Mouse (Mus musculus) right cerebral cortex, postnatal 14 days (tissue): ENCODE measurements around the gene Tmem18.
A peak's percentile ranks its signal among the peaks of the same experiment; 100 is the strongest.

Experiments used
- DNase-seq: peaks from one replicate; pipeline ENCODE4 v3.0.0; 2022

Tmem18 gene

DNA sequence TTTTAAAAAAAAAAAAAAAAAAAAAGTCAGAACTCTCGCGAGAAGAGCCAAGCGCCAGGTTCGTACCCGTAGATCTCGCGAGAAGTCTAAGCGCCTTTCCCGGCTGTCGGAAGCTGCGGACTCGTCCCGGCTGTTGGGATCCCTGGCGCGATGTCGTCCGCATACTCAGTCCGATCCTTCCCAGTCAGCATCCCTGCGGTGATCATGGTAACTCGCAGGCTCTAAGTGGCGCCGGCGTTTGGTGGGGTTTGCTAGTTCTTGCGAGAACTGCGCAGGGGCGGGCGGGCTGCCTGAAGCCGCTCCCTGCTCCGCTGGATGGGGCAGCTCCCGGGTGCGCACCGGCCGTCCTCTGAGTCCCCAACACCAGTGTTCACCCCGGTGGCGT, at the start of gene Tmem18:
Gene Tmem18 (plus strand): TSS at position 71 of the 385 bp plus-strand sequence.
- DNase-seq, result peak; percentile 83

DNA sequence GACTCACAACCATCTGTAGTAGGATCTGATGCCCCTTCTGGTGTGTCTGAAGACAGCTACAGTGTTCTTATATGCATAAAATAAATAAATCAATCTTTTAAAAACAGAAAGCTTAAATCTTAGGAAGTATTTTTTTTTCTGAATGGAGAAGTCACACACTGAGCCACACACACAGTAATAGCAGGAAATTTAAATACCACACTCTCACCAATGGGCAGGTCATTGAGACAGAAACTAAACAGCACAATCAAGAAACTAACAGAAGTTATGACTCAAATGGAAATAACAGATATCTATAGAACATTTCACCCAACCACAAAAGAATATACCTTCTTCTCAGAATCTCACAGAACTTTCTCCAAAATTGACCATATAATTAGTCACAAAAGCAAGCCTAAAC, 26.9 kb upstream of the Tmem18 start:
- DNase-seq, result no peak

DNA sequence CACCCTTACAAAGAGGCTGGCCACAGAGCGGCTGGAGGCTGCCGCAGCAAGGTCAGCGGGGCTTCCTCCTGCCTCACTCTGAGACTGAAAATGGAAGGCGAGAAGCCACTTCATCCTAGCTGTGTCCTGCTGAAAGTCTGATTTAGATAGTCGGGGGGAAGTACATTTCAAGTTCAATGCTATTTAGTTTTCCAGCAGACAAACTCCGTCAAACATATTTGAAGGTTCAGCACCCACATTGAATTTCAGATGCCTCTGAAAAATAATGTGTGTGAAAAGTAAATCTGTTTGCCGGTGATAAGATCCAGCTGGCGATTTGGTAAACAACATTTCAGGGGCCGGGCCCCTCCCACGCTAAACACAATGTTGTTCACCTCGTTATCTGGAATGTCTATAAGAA, 22.8 kb upstream of the Tmem18 start:
- no peak for DNase-seq

DNA sequence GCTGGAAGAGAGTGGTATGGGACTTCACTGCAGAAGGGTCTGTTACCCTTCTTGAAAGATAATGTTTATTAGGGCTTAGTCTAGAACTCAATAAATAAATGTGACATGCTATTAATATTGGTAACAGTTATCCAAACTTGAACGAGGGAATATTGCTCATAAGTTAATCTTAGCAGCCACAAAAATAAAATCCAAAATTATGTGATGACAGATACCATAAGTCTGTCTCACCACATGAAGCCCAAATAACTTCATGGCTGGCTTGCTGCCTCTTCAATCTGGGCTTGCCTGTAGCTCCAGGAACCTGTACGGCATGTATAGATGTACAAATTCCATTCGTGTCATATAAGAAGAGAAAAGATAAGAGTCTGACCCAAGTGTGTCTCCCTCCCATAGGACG, 12.2 kb upstream of the Tmem18 start:
- no peak for DNase-seq

DNA sequence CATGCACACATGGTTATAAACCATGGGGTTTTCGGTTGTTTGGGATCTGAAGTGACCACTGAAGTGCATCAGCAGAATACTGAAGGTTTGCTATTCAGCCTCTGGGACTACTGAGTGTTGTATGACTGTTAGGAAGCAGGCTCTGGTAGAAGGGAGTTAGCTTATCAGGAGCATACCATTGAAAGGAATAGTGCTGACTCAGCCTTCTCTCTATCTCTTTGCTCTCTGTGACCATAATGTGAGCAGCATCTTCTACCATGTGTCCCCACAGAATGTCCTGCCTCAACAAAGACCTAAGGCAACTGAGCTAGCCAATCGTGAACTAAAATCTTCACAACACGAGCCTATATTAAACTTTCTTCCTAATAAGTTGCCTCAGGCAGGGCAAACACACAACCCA, 8.3 kb upstream of the Tmem18 start:
- no peak for DNase-seq

DNA sequence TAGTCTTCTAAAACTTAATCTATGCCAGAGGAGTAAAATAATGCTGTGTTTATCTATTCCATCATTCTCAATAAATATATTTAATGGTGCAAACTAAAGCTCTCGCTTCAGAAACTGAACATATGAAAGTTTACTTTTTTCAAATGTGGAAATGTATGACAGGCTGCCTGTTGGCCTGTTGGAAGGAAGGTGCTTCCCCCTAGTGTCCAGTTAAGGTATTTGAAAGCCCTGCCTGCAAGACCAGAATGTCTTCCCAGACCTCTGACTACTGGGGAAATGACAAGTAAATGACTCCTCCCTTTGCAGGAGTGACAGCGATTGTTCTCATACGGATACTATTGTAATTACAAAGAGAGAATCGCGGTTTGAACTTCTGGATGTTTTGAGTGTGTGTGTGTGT, 6.2 kb upstream of the Tmem18 start:
- DNase-seq, result peak; percentile 63

DNA sequence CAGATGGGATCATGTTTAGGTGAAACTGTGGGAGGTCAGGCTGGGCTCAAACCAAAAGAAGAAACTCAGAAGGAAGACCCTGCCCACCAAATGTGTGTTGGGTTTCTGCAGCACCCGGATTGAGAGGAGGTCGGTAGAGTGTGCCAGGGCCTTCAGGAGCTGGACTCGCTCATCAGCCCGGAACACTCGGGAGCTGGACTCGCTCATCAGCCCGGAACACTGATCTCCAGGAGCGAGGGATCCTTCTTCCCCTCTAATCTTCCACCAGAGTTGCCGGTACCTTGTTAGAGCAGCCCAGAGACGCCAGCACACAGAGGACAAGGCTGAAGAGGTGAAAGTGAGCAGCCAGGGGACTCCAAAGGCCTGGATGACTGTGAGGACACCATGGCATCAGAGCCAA, 2.9 kb upstream of the Tmem18 start:
- DNase-seq, result no peak

DNA sequence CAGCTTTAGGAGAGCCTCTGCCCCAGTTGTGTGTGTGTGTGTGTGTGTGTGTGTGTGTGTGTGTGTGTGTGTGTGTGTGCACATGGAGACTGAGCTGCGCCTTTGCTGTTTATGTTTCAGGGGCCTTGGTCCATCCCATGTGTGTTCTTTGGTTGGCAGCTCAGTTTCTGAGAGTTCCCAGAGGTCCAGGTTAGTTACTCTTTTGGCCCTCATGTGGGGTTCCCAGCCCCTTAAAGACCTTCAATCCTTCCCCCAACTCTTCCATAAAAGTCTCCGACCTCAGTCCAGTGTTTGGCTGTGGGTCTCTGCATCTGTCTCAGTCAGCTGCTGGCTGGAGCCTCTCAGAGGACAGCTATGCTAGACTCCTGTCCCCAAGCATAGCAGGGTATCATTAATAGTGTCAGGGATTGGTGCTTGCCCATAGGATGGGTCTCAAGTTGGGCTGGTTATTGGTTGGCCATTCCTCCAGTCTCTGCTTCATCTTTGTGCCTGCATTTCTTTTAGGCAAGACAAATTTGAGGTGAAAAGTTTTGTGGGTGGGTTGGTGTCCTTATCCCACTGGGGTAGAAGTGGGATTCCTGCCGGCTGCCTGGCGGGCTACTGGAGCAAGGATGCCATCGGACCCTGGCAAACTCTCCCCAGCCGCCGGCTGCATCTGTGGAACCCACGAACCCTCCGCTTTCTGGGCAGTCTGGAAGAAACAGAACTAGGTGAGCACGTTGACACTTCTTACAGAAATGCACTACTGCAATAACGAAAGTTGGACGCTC, 455 bp upstream of the Tmem18 start:
- peak; percentile 16 for DNase-seq

DNA sequence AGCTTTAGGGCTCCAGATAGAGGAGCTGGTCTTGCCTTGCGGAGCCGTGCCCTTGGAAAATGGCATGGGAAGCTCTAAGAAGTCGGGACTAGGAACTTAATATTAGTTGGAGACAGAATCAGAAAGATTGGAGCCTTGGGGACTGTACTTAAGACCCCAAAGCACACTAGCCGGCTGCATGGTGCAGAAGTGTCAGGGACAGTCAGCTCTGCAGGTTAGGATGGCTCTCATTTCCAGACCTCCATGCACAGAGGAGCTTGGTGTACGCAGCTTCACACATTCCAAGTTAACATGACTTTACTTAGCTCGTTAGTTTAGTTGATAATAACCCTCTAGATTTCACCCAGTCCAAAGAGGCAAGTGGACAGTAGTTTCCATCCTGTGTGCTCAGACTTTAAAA, 637 bp downstream of the Tmem18 start:
- DNase-seq, result no peak

DNA sequence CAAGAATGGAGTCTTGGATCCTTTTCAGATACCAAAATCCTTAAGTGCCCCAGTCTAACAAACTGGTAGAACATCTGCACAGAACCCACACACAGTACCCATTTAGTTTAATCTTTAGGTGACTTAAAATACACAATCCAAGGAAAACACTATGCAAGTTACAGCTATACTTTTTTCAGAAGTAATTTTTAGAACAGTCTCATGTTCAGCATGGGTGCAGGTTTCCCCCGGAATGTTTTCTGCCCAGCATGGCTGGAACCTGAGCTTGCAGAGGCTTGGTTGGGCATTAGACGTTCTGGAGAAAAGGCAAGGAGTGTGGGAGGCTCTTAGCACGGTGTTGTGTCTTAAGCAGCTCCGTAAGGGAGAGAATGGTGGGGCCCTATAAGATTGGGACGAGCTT, 7.6 kb downstream of the Tmem18 start:
- no peak for DNase-seq

DNA sequence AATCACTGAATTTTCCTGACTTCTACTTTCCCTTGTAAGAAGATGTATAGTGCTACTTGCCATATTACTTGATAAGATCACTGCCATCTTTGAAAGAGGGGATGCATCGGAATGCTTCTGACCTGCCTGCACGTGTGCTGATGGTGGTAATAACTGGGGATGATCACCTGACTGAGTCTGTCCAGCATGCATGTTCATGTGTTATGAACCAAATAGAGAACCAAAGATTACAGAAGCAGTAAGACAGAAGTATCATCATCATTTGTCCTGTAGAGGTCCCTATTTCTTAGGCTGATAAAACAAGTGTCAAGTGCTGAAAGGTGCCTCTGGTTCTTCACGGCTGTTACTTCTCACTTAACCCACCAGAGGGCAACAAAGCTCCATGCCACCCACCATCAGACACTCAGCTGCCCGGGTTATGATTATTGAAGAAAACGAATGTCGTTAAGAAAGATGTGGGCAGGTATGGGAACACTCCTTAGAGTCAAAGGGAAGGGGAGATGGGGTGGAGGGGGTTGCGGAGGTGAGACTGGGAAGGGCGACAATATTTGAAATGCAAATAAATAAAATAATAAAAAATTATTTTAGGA, 12.7 kb downstream of the Tmem18 start:
- DNase-seq, result peak; percentile 29

DNA sequence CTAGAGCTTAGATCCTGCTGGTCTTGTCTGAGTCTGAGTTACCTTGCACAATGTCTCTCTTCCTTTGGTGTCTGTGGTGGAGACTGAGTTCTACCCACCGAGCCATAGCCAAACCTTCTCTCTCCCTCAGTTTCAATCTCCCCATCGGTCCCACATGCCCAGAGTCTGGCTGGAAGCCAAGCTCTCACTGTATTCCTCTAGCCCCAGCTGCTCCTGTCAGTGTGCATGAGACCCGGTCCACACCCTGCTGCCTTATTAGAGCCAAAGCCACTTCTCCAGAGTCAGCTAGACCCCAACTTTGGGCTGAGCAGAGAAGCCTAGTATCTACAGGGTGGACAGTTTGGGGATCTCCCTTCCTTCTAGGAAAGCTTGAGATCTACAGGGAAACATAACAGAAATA, 14.7 kb downstream of the Tmem18 start:
- no peak for DNase-seq

DNA sequence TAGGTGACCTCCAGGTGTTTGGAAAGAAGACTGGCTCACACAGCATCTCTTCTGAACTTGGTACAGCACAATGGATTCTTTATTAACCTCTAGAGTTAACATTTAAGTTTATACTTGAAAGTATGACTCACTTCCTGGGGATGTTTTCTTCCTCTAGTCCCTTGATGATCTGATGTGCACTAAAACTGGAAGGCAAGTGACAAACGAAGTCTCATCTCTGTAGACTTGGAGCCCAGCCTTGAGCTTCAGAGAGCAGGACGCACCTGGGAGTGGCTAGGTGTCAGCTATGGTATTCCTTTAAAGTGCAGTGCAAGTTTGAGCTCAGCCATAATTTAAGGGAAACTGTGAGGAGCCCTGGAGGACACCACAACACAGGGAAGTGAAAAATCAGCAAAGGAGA, 15.2 kb downstream of the Tmem18 start:
- DNase-seq, result no peak

DNA sequence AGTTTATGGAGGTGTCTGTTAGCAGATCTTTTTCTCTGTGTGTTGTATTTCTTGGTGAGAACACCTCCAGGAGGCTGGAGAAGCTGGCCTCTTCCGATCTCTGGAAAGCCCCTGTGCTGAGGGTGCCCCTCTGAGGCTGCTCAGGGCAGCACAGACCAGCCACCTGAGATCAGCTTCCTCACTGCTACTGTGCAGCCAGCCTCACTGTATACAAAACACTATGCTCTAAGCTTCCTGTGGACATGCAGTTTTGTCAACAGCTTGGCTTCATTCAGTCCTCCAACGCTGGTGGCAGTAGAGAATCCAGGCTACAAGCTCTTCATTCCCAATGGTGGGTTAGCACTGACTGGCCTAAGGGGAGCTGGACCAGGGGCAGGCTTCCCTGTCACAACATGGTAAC, 15.8 kb downstream of the Tmem18 start:
- DNase-seq, result no peak

DNA sequence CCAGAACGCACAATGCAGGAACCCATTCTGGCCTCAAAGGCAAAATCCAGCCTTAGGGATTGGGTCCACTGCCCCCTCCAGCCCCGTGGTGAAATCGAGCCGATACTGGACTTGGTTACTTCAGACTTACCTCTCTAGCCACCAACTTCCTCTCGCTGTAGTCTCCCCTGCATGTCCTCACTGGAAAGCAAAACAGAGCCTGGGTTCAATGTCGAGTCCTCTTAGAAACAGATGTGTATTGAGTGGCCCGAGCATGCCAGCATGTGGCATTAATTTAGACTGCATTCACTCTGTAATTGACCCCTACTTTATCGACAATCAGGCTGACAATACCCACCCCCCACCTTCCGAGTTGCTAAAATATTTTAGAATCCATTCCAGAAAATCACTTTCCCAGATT, 19.8 kb downstream of the Tmem18 start:
- no peak for DNase-seq

DNA sequence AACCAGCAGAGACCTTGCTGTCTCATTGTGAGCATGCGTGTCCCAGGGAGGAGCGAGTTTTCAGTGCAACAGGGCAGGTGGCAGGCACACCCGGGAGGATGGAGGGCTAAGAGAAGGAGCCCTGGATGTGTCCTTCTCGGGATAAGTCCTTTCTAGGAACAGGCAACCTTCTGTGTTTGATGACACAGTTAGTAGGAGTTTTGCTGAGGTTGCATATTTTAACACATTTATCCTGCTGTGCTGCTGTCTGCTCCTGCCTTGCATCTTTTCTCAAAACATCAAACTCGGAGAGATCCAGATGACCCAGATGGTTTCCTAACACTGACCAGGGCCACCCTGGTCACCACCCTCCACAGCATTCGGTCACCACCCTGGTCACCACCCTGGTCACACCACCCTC, 20.6 kb downstream of the Tmem18 start:
- DNase-seq, result no peak

DNA sequence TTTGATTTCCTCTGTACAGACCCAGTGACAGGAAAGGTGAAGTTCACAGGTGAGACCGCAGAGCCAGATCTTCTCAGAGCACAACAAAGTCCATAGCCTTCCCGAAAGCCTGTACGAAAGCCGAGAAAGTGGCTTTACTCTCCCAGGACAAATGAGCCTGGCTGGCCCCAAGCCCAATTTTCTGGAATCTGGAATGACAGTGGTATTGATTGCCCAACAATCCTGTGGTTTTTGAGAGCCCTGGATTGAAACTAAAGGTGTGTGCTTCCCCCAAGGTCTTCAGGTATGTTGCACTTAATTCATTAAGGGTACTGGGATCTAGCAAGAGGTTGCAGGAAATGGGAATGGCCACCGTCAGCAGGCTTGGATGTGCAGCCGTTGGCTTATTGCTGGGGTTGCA, 21.7 kb downstream of the Tmem18 start:
- no peak for DNase-seq

DNA sequence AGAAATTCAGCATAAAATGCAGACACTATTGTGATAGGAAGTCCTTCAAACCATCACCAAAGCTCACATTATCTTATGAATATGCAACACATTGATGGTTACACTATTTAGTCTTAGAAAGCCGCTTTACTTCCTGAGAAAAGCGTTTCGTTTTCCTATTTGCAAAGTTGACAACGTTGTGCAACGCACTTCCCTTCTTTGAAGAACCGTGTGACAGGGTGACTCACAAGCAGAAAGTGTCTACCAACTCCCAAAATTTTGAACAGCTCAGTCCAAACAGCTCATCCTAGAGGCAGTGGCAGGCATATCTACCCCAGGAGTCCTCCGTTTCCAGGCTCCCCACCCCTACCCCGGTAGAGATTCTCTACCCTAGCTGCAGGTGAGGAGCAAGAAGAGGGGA, 22.5 kb downstream of the Tmem18 start:
- no peak for DNase-seq

DNA sequence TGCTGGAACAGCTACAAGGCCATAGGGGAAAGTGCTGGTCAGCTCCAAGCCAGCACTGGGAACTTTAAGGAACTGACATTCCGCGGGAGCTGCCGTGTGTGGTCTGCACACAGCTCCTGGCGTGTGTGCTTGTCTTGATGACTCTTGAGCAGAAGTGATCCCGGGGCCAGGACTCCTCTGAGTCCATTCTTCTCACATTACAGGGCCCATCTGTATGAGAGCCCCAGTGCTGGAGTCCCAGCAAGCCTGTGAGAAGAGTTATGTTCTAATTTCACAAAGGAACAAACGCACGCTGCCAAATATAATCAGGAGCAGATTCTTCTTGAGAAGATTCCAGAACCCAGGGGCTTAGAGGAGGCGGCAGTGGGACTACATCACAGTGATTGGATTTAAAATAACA, 34.2 kb downstream of the Tmem18 start:
- DNase-seq, result no peak

DNA sequence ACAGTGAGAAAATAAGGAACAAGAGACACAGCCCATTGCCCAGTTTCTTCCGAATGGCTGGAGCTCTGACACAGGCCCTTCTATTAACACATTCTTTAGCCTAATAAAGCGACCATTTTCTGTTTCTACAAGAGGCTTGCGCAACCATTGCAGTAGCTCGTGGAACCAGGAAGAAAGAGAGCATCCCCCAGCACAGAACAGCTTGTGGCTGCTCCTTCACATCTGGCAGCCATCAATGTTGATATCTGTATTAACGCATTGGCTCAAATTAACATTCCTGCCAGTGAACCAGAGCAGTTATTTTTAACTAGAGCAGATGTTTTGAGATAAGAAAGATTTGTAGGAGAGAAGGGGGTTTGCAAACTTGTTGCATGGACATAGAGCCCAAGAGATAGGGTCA, 44.2 kb downstream of the Tmem18 start:
- DNase-seq, result no peak

DNA sequence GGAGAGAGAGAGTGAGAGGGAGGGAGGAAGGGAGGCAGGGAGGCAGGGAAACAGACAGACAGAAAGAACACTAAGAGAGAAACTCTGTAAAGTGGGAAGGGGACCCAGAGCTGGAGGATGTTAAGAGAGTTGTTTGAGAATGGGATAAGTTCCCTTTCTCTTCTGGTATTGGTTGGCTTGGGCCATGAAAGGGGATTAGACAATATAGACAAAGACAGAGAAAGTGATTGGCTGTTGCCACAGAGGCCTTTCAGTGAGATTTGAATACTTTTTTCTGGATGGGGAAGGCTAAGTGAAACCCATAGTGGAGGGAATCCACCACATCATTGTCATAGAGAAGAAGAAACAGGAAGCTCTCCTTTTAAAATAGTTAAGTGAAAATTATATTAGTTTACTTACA, 50.3 kb downstream of the Tmem18 start:
- DNase-seq, result no peak
